Mouse (Mus musculus) intestine, embryonic 14.5 days (tissue): Measurements from ENCODE around the gene 2810006K23Rik. TPM values are rescaled to one million over a fixed set of nuclear protein-coding genes. Genes with fewer than 3 reads are reported as not detected.
"Not testable (repeated sequence)": the region's sequence is repeated elsewhere in the genome, so short reads cannot be mapped to it uniquely, and the experiment has no call there.

ENCODE experiments used
- ATAC-seq: fragments of 200-750 bp; cut with Nextera tagmentation; replicated peaks from 2 replicates; pipeline ENCODE4 v1.8.0; 2017; ENCODE audit warnings: low read depth, moderate number of reproducible peaks, moderate TSS enrichment, moderate library complexity; ENCODE audit not compliant: low FRiP score, low TSS enrichment
- DNase-seq: peaks from one replicate; pipeline ENCODE4 v3.0.0-alpha.2; 2018; ENCODE audit warnings: low spot score
- H3K27ac ChIP-seq: fragments of 300-500 bp; sonication (generic); 2 replicates; pipeline ENCODE4 v1.5.1; 2014; ENCODE audit warnings: low read depth, mild to moderate bottlenecking, control low read depth
- H3K27me3 ChIP-seq: fragments of 300-500 bp; sonication (generic); replicated peaks from 2 replicates; pipeline ENCODE4 v1.6.1; 2014; ENCODE audit warnings: low read length, control low read depth; ENCODE audit not compliant: control insufficient read depth, insufficient read depth
- H3K36me3 ChIP-seq: fragments of 300-500 bp; sonication (generic); 2 replicates; pipeline ENCODE4 v1.6.1; 2014; ENCODE audit warnings: low read length, control low read depth; ENCODE audit not compliant: control insufficient read depth, insufficient read depth
- H3K4me1 ChIP-seq: fragments of 300-500 bp; sonication (generic); replicated peaks from 2 replicates; pipeline ENCODE4 v1.6.1; 2014; ENCODE audit warnings: low read length, control low read depth, mixed read lengths; ENCODE audit not compliant: control insufficient read depth, insufficient read depth
- H3K4me2 ChIP-seq: fragments of 300-500 bp; sonication (generic); 2 replicates; pipeline ENCODE4 v1.6.1; 2014; ENCODE audit warnings: low read length
- H3K4me3 ChIP-seq: fragments of 300-500 bp; sonication (generic); 2 replicates; pipeline ENCODE4 v1.5.1; 2014; ENCODE audit warnings: low read depth, low read length, control low read depth, mixed read lengths
- H3K9ac ChIP-seq: fragments of 300-500 bp; sonication (generic); 2 replicates; pipeline ENCODE4 v1.6.1; 2014; ENCODE audit warnings: mild to moderate bottlenecking, low read length
- H3K9me3 ChIP-seq: fragments of 300-500 bp; sonication (generic); 2 replicates; pipeline ENCODE4 v1.6.1; 2016; ENCODE audit warnings: low read length, control low read depth; ENCODE audit not compliant: control insufficient read depth
- WGBS: fragments of 180-500 bp; shearing (Covaris S2); extraction: QIAGEN DNeasy Blood & Tissue Kit; methylation state at CpG from one replicate; pipeline ENCODE4 v1.1.7; 2014; 5-methylcytosine and 5-hydroxymethylcytosine counted together
- polyA plus RNA-seq: library from polyadenylated mRNA; unstranded; fragments of >200 nt; fragmentation: Nextera tagmentation; extraction: Ambion mirVana; gene quantifications from 2 replicates; pipeline ENCODE4 v1.2.1, GENCODE M21; 2014

The 2810006K23Rik gene
- polyA plus RNA-seq, 1 experiment from 2014 or later, result 11.6 TPM

GRCm38 (mm10) chr5:124359641-124360040 is 31.8 kb downstream of the 2810006K23Rik start:
- no peaks in the 10 kb centered on the region for H3K4me1 ChIP-seq
- H3K4me3 ChIP-seq, result no peak overlapping the region
- ATAC-seq (no peak), DNase-seq (no peak)
- no peak overlapping the region for H3K4me2 ChIP-seq
- WGBS, result 81% methylated on average over 2 of the region's 2 CpGs
- no peak overlapping the region for H3K27ac ChIP-seq
- H3K9ac ChIP-seq, result no peak overlapping the region
- no peaks in the 10 kb centered on the region for H3K36me3 ChIP-seq
- no peaks in the 10 kb centered on the region for H3K9me3 ChIP-seq
- no peaks in the 10 kb centered on the region for H3K27me3 ChIP-seq

GRCm38 (mm10) chr5:124362982-124363381 is 35.1 kb downstream of the 2810006K23Rik start, which contains the start of gene Cdk2ap1:
Cdk2ap1 (minus strand) TSS chr5:124363082.
- WGBS, result 94% methylated on average over 5 of the region's 5 CpGs
- not testable (repeated sequence) for H3K27me3 ChIP-seq, H3K4me3 ChIP-seq, ATAC-seq, H3K9me3 ChIP-seq, H3K4me2 ChIP-seq, H3K9ac ChIP-seq, DNase-seq, H3K36me3 ChIP-seq, H3K27ac ChIP-seq, H3K4me1 ChIP-seq

DNA sequence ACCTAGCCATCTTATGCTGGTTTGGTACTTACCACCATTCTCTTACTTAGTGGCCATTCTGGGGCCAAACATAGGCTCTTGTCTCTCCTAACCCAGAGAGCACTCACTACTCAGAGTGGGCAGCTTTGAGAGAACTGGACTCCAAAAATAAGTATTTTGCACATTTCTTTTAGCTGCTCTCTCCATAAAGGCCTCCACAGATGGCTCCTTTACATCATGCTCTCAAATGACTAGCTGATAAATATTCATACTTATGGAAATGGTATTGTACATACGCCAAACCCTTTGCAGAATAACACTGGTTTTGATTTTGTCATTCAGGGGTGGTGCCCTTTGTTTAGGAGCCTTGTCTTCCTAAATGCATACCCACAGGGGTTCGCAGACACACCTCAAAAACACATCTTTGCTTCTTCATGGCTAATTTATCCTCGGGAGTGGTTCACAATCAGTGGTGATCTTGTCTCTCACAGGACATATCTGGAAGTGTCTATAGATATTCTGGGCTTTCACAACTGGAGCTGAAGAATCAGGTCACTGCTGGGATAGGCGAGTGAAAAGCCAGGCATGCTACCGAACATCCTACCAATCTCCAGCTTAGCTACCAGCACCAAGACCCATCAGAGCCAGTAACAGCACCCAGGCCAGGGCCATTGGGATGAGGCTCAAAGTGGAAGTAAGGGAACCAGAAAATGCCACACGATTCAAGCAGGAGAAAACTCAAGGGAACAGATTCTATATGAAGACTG is 36.5 kb downstream of the 2810006K23Rik start:
- 87% methylated on average over 6 of the region's 6 CpGs for WGBS
- no peaks in the 10 kb centered on the region for H3K4me1 ChIP-seq
- H3K36me3 ChIP-seq, result peaks cover 15% of the 10 kb centered on the region
- ATAC-seq (no peak), DNase-seq (no peak)
- H3K9ac ChIP-seq, result no peak overlapping the region
- no peak overlapping the region for H3K4me2 ChIP-seq
- H3K27me3 ChIP-seq, result no peaks in the 10 kb centered on the region
- H3K27ac ChIP-seq, result no peak overlapping the region
- H3K9me3 ChIP-seq, result no peaks in the 10 kb centered on the region
- H3K4me3 ChIP-seq, result no peak overlapping the region

GRCm38 (mm10) chr5:124365754-124366153 is 37.9 kb downstream of the 2810006K23Rik start:
- H3K36me3 ChIP-seq, result peaks cover 29% of the 10 kb centered on the region
- no peak overlapping the region for H3K4me3 ChIP-seq
- ATAC-seq, result no peak
- H3K9me3 ChIP-seq, result no peaks in the 10 kb centered on the region
- no peak overlapping the region for H3K4me2 ChIP-seq
- WGBS, result 98% methylated on average over 2 of the region's 2 CpGs
- no peak for DNase-seq
- no peak overlapping the region for H3K9ac ChIP-seq
- no peaks in the 10 kb centered on the region for H3K27me3 ChIP-seq
- no peaks in the 10 kb centered on the region for H3K4me1 ChIP-seq
- no peak overlapping the region for H3K27ac ChIP-seq

DNA sequence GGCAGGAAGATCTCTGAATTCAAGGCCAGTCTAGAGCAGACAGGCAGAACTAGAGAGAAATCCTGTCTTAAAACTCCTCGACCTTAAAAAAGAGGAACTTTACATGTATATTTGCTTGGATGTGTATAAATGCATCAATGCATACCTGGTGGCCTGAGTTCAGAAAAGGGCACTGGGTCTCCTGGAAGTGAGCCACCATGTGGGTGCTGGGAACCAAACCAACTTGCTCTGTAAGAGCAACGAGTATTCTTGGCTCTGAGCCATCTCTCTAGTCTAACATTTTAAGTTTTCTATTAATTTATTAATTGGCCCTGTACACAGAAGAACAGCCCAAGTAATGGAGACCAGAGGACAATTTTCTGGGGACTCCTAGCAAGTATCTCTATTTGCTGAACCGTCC is 38.8 kb downstream of the 2810006K23Rik start:
- WGBS, result 85% methylated on average over 3 of the region's 3 CpGs
- no peaks in the 10 kb centered on the region for H3K4me1 ChIP-seq
- H3K4me2 ChIP-seq, result no peak overlapping the region
- H3K27me3 ChIP-seq, result no peaks in the 10 kb centered on the region
- DNase-seq (no peak), ATAC-seq (no peak)
- no peaks in the 10 kb centered on the region for H3K9me3 ChIP-seq
- H3K36me3 ChIP-seq, result peaks cover 38% of the 10 kb centered on the region
- no peak overlapping the region for H3K4me3 ChIP-seq
- H3K27ac ChIP-seq, result no peak overlapping the region
- H3K9ac ChIP-seq, result no peak overlapping the region

GRCm38 (mm10) chr5:124374298-124374697 is 46.4 kb downstream of the 2810006K23Rik start:
- Histone ChIP-seq H3K4me2 (no peak overlapping the region), H3K27me3 (no peaks in the 10 kb centered on the region), H3K9me3 (no peaks in the 10 kb centered on the region), H3K9ac (no peak overlapping the region), H3K4me3 (no peak overlapping the region), H3K4me1 (no peaks in the 10 kb centered on the region), H3K27ac (no peak overlapping the region), H3K36me3 (peaks cover 93% of the 10 kb centered on the region)
- 97% methylated on average over 7 of the region's 7 CpGs for WGBS
- DNase-seq, result no peak
- no peak for ATAC-seq

DNA sequence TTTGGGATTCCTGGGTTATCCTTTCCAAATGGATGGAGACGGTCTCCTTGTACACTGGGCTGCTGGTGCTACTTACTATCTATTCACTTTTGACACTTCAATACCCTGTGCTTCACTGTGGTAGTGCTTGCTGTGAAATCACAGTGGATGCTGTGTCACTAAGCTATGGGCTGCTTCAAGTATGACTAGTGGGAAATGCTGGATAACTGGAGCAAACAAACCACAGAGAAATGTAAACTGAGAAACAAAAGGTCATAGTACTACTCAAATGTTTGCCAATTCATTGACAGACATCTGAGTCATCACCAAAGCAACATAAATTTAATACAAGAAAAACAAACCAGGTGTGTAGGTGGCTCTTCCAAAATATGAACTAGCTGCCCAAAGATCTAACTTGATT is 48.5 kb downstream of the 2810006K23Rik start:
- Histone ChIP-seq H3K4me3 (no peak overlapping the region), H3K4me2 (no peak overlapping the region), H3K9ac (no peak overlapping the region), H3K4me1 (no peaks in the 10 kb centered on the region), H3K36me3 (peaks cover 92% of the 10 kb centered on the region), H3K27me3 (no peaks in the 10 kb centered on the region), H3K9me3 (no peaks in the 10 kb centered on the region), H3K27ac (no peak overlapping the region)
- DNase-seq, result no peak
- ATAC-seq, result no peak
- WGBS, result 93% methylated on average over 1 of the region's 1 CpGs

- DNase-seq, result no peak
- H3K9ac ChIP-seq, result no peak overlapping the region
- H3K27ac ChIP-seq, result no peak overlapping the region
- H3K27me3 ChIP-seq, result no peaks in the 10 kb centered on the region
- H3K4me1 ChIP-seq, result no peaks in the 10 kb centered on the region
- H3K4me3 ChIP-seq, result no peak overlapping the region
- no peak overlapping the region for H3K4me2 ChIP-seq
- peaks cover 92% of the 10 kb centered on the region for H3K36me3 ChIP-seq
- no peak for ATAC-seq
- 87% methylated on average over 4 of the region's 4 CpGs for WGBS
- no peaks in the 10 kb centered on the region for H3K9me3 ChIP-seq
These were observed 49.3 kb downstream of the 2810006K23Rik start for GRCm38 (mm10) chr5:124377149-124377548.

DNA sequence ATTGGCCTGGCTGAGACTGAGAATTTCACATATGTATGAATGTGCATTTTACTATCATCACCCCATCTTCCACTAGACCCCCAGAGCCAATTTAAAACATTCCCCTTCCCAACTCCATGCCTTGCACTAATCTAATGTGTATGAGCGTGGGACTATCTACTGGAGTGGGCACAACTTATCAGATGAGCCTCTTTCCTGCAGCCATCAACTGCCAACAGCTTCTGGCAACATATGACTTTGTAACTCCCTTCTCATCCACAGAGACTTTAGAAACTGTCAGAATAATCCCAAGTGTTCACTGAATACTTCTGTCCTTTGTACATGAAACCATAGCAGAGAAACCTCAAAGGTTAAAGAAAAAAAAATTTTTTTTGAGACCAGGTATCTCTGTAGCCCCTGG is 52.2 kb downstream of the 2810006K23Rik start:
- Histone ChIP-seq H3K4me1 (no peaks in the 10 kb centered on the region), H3K4me2 (no peak overlapping the region), H3K36me3 (peaks cover 91% of the 10 kb centered on the region), H3K27me3 (no peaks in the 10 kb centered on the region), H3K27ac (no peak overlapping the region), H3K9ac (no peak overlapping the region), H3K9me3 (no peaks in the 10 kb centered on the region), H3K4me3 (no peak overlapping the region)
- DNase-seq, result no peak
- WGBS, result 95% methylated on average over 1 of the region's 1 CpGs
- no peak for ATAC-seq
